Mouse (Mus musculus) embryonic facial prominence, embryonic 15.5 days (tissue): ENCODE measurements around the gene H2-Ob. TPM values are rescaled to one million over a fixed set of nuclear protein-coding genes. Genes with fewer than 3 reads are reported as not detected.

Experiments used
- ATAC-seq: fragments of 200-750 bp; cut with Nextera tagmentation; 2 replicates; pipeline ENCODE4 v1.8.0; 2017; ENCODE audit warnings: low read depth, moderate TSS enrichment; ENCODE audit not compliant: insufficient number of reproducible peaks, low FRiP score, low TSS enrichment
- H3K27ac ChIP-seq: fragments of 300-500 bp; sonication (generic); replicated peaks from 2 replicates; pipeline ENCODE4 v1.5.1; 2015; ENCODE audit warnings: mild to moderate bottlenecking, inconsistent platforms
- H3K27me3 ChIP-seq: fragments of 300-500 bp; sonication (generic); 2 replicates; pipeline ENCODE4 v1.6.1; 2015; ENCODE audit warnings: inconsistent platforms
- H3K36me3 ChIP-seq: fragments of 300-500 bp; sonication (generic); 2 replicates; pipeline ENCODE4 v1.6.1; 2015; ENCODE audit warnings: mild to moderate bottlenecking, inconsistent platforms
- H3K4me1 ChIP-seq: fragments of 300-500 bp; sonication (generic); 2 replicates; pipeline ENCODE4 v1.6.1; 2015; ENCODE audit warnings: inconsistent platforms
- H3K4me2 ChIP-seq: fragments of 300-500 bp; sonication (generic); replicated peaks from 2 replicates; pipeline ENCODE4 v1.6.1; 2015; ENCODE audit warnings: mild to moderate bottlenecking, inconsistent platforms
- H3K4me3 ChIP-seq: fragments of 300-500 bp; sonication (generic); replicated peaks from 2 replicates; pipeline ENCODE4 v1.5.1; 2015; ENCODE audit warnings: mild to moderate bottlenecking, inconsistent platforms
- H3K9ac ChIP-seq: fragments of 300-500 bp; sonication (generic); 2 replicates; pipeline ENCODE4 v1.6.1; 2015; ENCODE audit warnings: inconsistent platforms
- H3K9me3 ChIP-seq: fragments of 300-500 bp; sonication (generic); replicated peaks from 2 replicates; pipeline ENCODE4 v1.6.1; 2016; ENCODE audit warnings: inconsistent platforms
- WGBS: fragments of 180-500 bp; shearing (Covaris S2); methylation state at CpG from one replicate; pipeline ENCODE4 v1.1.7; 2015; 5-methylcytosine and 5-hydroxymethylcytosine counted together
- polyA plus RNA-seq: library from polyadenylated mRNA; unstranded; fragments of >200 nt; fragmentation: Nextera tagmentation; extraction: Ambion mirVana; gene quantifications from 2 replicates; pipeline ENCODE4 v1.2.1, GENCODE M21; 2015

H2-Ob gene
- polyA plus RNA-seq, 1 experiment from 2014 or later, result 0.43 TPM

- no peak overlapping the region for H3K27ac ChIP-seq
- no peak overlapping the region for H3K9ac ChIP-seq
- no peaks in the 10 kb centered on the region for H3K9me3 ChIP-seq
- H3K4me1 ChIP-seq, result 0 out of 2 replicates have a peak, but pooled peaks cover 2% of the 10 kb centered on the region
- ATAC-seq, result no peak
- H3K4me2 ChIP-seq, result no peak overlapping the region
- no peaks in the 10 kb centered on the region for H3K36me3 ChIP-seq
- whole genome bisulfite sequencing, result 69% methylated on average over 5 of the region's 5 CpGs
- H3K27me3 ChIP-seq, result no peaks in the 10 kb centered on the region
- no peak overlapping the region for H3K4me3 ChIP-seq
These were observed 47.8 kb downstream of the H2-Ob start for GRCm38 (mm10) chr17:34286501-34286900.

- Histone ChIP-seq H3K9ac (no peak overlapping the region), H3K4me2 (no peak overlapping the region), H3K4me1 (0 out of 2 replicates have a peak, but pooled peaks cover 4% of the 10 kb centered on the region), H3K27me3 (no peaks in the 10 kb centered on the region), H3K4me3 (no peak overlapping the region), H3K36me3 (no peaks in the 10 kb centered on the region), H3K9me3 (no peaks in the 10 kb centered on the region), H3K27ac (no peak overlapping the region)
- 65% methylated on average over 6 of the region's 6 CpGs for WGBS
- no peak for ATAC-seq
These were observed 48.3 kb downstream of the H2-Ob start for GRCm38 (mm10) chr17:34286999-34287398.

GRCm38 (mm10) chr17:34287648-34288047 is 48.9 kb downstream of the H2-Ob start, which contains the start of gene H2-Aa:
H2-Aa (minus strand) TSS chr17:34287823.
- Histone ChIP-seq H3K9me3 (no peaks in the 10 kb centered on the region), H3K9ac (no peak within 1 kb of the TSS), H3K4me2 (no peak within 1 kb of the TSS), H3K4me3 (no peak within 1 kb of the TSS), H3K27me3 (no peaks in the 10 kb centered on the region), H3K36me3 (no peaks in the 10 kb centered on the region), H3K27ac (no peak within 1 kb of the TSS), H3K4me1 (0 out of 2 replicates have a peak, but pooled peaks cover 4% of the 10 kb centered on the region)
- no peak for ATAC-seq
- WGBS, result 17% methylated on average over 8 of the region's 8 CpGs

- Histone ChIP-seq H3K9ac (no peak overlapping the region), H3K4me2 (no peak overlapping the region), H3K9me3 (no peaks in the 10 kb centered on the region), H3K4me1 (0 out of 2 replicates have a peak, but pooled peaks cover 4% of the 10 kb centered on the region), H3K36me3 (no peaks in the 10 kb centered on the region), H3K4me3 (no peak overlapping the region), H3K27ac (no peak overlapping the region), H3K27me3 (no peaks in the 10 kb centered on the region)
- ATAC-seq, result no peak
- WGBS, result 68% methylated on average over 3 of the region's 3 CpGs
These were observed 49.4 kb downstream of the H2-Ob start for GRCm38 (mm10) chr17:34288131-34288530.

DNA sequence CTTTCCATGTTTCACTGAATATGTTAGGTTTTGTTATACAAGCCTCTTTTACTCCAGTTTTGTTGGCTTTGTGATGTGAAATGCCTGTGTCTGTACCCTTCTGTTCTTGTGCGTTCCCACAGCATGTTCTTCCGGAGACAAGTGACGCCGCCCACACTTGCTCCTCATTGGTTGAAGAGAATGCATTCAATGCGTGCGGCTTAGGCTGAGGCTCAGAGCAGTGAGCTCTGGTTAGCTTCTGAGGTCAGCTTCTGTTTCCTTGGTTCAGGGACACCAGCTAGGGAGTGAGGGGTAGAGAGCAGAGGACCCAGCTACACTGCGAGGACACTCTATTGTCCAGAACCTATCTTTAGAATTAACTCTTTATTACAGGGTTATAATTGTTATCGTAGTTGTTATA is 52.9 kb downstream of the H2-Ob start:
- Histone ChIP-seq H3K36me3 (no peaks in the 10 kb centered on the region), H3K9me3 (no peaks in the 10 kb centered on the region), H3K4me2 (no peak overlapping the region), H3K27me3 (no peaks in the 10 kb centered on the region), H3K4me1 (0 out of 2 replicates have a peak, but pooled peaks cover 9% of the 10 kb centered on the region), H3K27ac (no peak overlapping the region), H3K9ac (no peak overlapping the region), H3K4me3 (no peak overlapping the region)
- no peak for ATAC-seq
- 12% methylated on average over 8 of the region's 8 CpGs for WGBS

DNA sequence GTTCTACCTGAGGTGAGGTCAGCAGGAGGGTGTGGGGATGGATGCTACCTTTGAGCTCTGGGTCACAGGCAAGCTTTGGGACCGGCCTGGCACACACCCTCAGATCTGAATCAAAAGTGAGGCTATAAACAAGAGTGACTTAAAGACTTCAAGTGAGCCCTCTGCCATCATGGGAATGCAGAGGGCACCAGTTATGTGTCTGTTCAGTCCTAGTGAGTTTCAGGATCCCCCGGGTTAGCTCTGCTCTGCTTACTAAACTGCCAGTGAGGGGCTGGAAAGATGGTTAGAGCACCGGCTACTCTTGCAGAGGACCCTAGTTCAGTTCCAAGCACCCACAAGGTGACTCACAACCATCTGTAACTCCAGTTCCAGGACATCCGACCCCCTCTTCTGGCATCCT is 53.9 kb downstream of the H2-Ob start:
- Histone ChIP-seq H3K4me3 (no peak overlapping the region), H3K4me1 (0 out of 2 replicates have a peak, but pooled peaks cover 9% of the 10 kb centered on the region), H3K36me3 (no peaks in the 10 kb centered on the region), H3K9ac (no peak overlapping the region), H3K27ac (no peak overlapping the region), H3K4me2 (no peak overlapping the region), H3K9me3 (no peaks in the 10 kb centered on the region), H3K27me3 (no peaks in the 10 kb centered on the region)
- ATAC-seq, result no peak
- 91% methylated on average over 4 of the region's 4 CpGs for WGBS

DNA sequence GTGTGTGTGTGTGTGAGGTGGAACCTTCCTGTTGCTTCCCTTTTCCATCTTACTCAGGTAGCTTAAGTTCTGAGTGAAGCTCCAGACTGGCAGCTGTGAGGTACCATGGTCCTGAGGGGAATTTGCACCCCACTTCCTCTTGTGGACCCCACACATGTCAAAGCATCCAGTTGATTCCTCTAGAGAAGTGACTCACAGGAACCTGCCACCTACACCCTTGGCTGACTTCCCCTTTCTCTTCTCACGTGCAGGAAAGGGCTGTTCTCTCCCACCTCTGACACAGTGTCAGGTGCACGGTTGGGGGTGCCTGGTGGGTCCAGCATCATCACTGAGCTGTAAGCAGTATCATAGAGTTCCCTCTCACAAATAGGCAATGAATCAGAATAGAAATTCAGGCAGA is 54.8 kb downstream of the H2-Ob start:
- no peak overlapping the region for H3K4me2 ChIP-seq
- no peak overlapping the region for H3K9ac ChIP-seq
- H3K27ac ChIP-seq, result no peak overlapping the region
- WGBS, result 56% methylated on average over 2 of the region's 2 CpGs
- 0 out of 2 replicates have a peak, but pooled peaks cover 9% of the 10 kb centered on the region for H3K4me1 ChIP-seq
- no peaks in the 10 kb centered on the region for H3K27me3 ChIP-seq
- no peak for ATAC-seq
- no peak overlapping the region for H3K4me3 ChIP-seq
- no peaks in the 10 kb centered on the region for H3K9me3 ChIP-seq
- H3K36me3 ChIP-seq, result no peaks in the 10 kb centered on the region

DNA sequence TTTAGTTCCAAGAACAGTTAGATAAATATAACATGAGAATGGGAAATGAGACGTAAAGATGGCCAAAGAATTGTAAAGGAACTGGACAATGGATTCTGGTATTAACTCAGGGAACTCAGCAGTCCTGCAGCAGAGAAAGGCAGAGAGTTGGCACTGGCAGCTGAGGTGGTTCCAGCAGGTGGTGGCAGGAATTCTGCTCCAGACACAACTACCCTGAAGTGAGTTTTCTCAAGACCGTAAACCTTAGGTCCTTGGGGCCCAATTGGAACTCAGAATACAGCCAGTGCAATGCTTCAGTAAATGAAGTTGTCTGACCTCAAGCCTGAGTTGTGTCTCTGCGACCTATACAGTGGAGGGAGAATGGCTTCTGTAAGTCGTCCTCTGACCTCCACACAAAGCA is 55.5 kb downstream of the H2-Ob start:
- ATAC-seq, result no peak
- Histone ChIP-seq H3K4me3 (no peak overlapping the region), H3K9me3 (no peaks in the 10 kb centered on the region), H3K9ac (no peak overlapping the region), H3K4me2 (no peak overlapping the region), H3K27ac (no peak overlapping the region), H3K4me1 (0 out of 2 replicates have a peak, but pooled peaks cover 9% of the 10 kb centered on the region), H3K27me3 (no peaks in the 10 kb centered on the region), H3K36me3 (no peaks in the 10 kb centered on the region)
- WGBS, result 69% methylated on average over 4 of the region's 4 CpGs

GRCm38 (mm10) chr17:34295307-34295706 is 56.6 kb downstream of the H2-Ob start:
- no peaks in the 10 kb centered on the region for H3K36me3 ChIP-seq
- H3K27me3 ChIP-seq, result no peaks in the 10 kb centered on the region
- no peaks in the 10 kb centered on the region for H3K9me3 ChIP-seq
- ATAC-seq, result no peak
- H3K4me3 ChIP-seq, result no peak overlapping the region
- no peak overlapping the region for H3K27ac ChIP-seq
- 0 out of 2 replicates have a peak, but pooled peaks cover 9% of the 10 kb centered on the region for H3K4me1 ChIP-seq
- H3K9ac ChIP-seq, result no peak overlapping the region
- H3K4me2 ChIP-seq, result no peak overlapping the region

GRCm38 (mm10) chr17:34295891-34296794 is 57.4 kb downstream of the H2-Ob start:
- H3K4me2 ChIP-seq, result peak overlapping the region; percentile 47
- no peaks in the 10 kb centered on the region for H3K9me3 ChIP-seq
- 0 out of 2 replicates have a peak, but pooled peaks cover 9% of the 10 kb centered on the region for H3K4me1 ChIP-seq
- H3K27me3 ChIP-seq, result no peaks in the 10 kb centered on the region
- H3K27ac ChIP-seq, result no peak overlapping the region
- H3K4me3 ChIP-seq, result peak overlapping the region; percentile 35
- no peak overlapping the region for H3K9ac ChIP-seq
- WGBS, result 17% methylated on average over 23 of the region's 23 CpGs
- no peaks in the 10 kb centered on the region for H3K36me3 ChIP-seq
- ATAC-seq, result peak; percentile 68; the same call in 1 of the 2 replicates

- Histone ChIP-seq H3K9me3 (no peaks in the 10 kb centered on the region), H3K9ac (no peak overlapping the region), H3K4me3 (no peak overlapping the region), H3K36me3 (no peaks in the 10 kb centered on the region), H3K27ac (no peak overlapping the region), H3K4me1 (0 out of 2 replicates have a peak, but pooled peaks cover 5% of the 10 kb centered on the region), H3K27me3 (no peaks in the 10 kb centered on the region), H3K4me2 (no peak overlapping the region)
- ATAC-seq, result no peak
- 60% methylated on average over 3 of the region's 3 CpGs for WGBS
These were observed 60.7 kb downstream of the H2-Ob start for GRCm38 (mm10) chr17:34299356-34299755.
